Mouse (Mus musculus) E14TG2a.4 (cell line): ENCODE measurements at regions not wholly inside any gene's neighbourhood (a gene's known extent, or its start where the extent isn't known, plus 50 kb on each side); places are given as distances from the start of the nearest gene placed in this dataset.

Source experiments
- CTCF ChIP-seq: conservative IDR thresholded peaks from 2 replicates; pipeline ENCODE4 v1.5.1; 2014; ENCODE audit warnings: low read length
- POU5F1 ChIP-seq: IDR thresholded peaks from 2 replicates; pipeline ENCODE4 v1.6.1; 2014; ENCODE audit warnings: low read length, borderline replicate concordance

DNA sequence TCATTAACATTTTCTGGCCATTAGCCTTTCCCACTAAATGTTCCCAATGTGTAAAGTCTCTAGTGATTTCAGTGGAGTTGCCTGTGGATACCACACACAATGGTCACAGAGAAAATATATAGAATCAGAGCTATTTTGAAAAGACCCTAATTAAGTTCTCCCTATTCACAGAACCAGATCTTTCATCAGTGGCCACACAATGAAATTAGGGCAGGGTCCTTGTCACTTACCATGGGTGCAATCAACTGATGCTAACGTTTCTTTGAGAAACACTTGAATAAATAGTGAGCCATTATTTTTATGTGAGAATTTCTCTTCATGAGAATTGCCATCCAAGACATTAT lies 200.7 kb upstream of the Ptprz1 start:
- TF ChIP-seq CTCF (no peak), POU5F1 (no peak)
